Mouse (Mus musculus): ENCODE results near the gene Lmnb2.

Gene Lmnb2

DNA sequence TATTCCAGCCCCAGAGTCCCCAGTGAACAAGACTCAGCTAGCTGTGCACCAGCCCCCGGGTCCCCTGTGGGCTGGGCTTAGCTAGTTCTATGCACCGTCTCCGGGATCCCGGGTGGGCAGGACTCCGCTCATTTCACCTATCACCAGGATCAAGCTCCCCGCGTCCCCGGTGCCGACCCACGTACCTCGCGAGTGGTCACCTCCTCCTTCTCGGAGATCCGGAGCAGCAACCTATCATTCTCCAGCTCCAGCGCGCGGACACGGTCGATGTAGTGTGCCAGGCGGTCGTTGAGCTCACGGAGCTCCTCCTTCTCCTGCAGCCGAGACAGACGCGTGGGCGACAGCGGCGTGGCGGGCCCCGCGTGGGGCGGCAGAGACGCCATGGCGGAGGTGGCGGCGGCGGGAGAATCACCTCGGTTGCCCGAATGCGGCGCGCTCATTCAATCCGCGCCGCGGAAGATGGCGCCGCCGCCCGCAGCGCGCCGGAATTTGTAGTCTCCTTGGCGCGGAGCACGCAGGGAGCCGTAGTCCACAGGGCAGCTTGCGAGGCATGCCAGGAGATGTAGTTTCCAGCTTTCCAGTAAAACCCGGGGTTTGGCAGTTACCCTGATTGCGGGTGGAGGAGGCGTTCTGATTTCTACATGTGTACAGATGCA, at the start of gene Lmnb2:
Gene Lmnb2, minus strand, starts transcription at position 467 of the 656 bp plus-strand sequence.
- DNase-seq: peak; percentile 67

DNA sequence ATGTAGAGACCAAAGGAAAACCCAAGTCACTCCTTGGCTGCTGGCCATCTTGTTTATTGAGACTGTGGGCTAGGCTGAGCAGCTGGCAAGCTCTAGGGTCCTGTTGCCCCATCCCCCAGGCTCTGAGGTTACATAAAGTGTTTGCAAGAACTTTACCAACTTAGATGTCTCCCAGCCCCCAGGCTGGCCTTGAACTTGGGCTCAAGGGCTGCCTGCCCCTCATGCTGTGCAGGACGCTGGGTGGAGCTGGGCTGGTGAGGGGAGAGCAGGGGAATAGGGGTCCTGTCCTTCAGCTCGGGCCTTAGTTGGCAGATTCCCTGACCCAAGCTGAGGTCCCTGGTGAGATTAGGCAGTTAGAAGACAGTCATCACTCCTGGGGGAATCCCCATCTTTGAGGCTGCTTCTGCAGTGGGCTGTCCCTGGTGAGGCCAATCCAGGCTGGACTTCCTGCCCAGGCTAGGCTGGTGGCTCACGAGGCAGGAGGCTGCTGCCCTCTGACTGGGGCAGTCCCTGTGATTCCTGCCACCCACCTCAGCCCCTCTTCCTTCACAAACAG, 49.1 kb upstream of the Lmnb2 start:
- DNase-seq: no peak

DNA sequence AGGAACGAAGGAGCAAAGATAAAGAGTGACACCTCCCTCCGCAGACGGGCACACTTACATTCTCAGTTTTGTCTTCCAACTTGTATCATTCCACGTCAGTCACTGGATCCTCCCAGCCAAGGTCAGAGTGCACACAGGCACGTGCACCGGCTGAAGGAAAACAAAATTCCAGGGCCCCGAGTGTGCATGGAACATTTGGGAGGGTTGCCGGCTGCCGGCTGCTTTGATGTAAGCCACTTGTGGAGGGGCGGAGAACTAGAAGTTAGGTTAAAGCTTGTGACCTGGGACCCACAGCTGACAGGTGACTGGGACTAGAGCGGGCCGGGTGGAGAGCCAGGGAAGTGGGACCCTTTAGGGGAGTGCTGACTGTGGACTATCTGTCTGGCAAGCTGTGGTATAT, 48.3 kb upstream of the Lmnb2 start:
- no peak for DNase-seq

GRCm38 (mm10) chr10:80963031-80963975, 45.3 kb upstream of the Lmnb2 start:
- DNase-seq: no peak

DNA sequence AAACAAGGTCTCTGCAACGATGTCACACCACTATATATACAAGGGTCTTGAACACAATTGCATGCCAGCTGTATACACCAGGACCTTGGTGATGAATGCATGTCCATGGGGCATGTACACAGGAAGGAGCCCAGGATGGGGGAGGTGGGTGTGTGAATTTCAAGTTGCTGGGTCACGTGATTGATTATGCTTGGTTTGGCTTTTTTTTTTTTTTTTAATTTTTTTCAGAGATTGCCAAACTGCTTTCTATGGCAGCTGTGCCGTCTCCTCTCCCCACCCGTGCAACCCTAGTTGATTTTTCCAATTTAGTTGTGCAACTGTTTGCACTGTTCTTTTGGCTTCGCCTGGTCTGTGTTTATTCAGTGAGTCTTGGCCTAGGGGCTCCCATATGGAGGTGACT, 44.5 kb upstream of the Lmnb2 start:
- no peak for DNase-seq

- DNase-seq: no peak
These were observed 44.0 kb upstream of the Lmnb2 start for GRCm38 (mm10) chr10:80962051-80962472.

DNA sequence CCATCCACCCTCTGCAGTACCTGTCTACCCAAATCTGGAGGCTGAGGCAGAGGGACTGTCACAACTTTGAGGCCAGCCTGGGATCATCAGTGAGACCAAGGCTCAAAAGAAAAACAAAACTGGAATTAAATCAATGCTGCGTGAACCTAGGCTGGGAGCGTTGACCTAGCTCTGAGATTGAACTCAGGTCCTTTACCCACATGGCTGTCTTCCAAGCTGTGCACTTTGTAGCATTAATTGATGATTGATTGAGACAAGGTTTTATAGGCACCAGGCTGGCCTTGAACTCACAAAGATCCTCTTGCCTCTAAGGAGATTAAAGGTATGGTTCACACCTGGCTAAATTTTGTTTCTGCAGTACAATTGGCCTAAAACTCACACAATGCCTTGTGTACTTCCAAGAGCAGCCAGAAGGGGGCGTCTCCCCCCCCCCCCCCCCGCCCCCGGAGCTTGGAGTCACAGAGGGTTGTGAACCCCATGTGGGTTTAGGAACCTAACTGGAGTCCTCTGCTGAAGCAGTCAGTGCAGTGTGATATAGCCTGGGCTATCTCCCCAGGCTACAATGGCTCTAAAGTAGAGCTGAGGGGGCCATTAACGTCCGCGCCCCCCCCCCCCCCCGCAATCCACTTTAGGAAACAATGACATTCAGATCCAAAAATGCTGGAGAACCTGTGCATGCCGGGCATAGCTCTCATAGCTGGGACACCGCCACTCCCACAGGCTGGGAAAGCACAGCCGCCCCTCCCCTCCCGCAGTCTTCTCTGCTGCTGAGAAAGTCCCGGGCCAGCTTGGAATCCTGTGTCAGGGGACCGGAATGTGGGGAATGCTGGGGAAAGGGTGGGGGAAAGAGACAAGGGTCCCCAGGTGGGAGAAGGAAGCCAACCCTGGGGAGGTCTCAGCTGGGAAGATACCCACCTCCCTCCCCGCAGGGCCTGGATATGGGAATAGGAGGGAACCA, 42.8 kb upstream of the Lmnb2 start:
- no peak for DNase-seq

GRCm38 (mm10) chr10:80958979-80959637, 41.1 kb upstream of the Lmnb2 start:
- no peak for DNase-seq

GRCm38 (mm10) chr10:80957791-80958190, 39.7 kb upstream of the Lmnb2 start:
- no peak for DNase-seq

GRCm38 (mm10) chr10:80956901-80957300, 38.9 kb upstream of the Lmnb2 start:
- DNase-seq: no peak

- no peak for DNase-seq
These were observed 38.3 kb upstream of the Lmnb2 start for GRCm38 (mm10) chr10:80956385-80956784.

DNA sequence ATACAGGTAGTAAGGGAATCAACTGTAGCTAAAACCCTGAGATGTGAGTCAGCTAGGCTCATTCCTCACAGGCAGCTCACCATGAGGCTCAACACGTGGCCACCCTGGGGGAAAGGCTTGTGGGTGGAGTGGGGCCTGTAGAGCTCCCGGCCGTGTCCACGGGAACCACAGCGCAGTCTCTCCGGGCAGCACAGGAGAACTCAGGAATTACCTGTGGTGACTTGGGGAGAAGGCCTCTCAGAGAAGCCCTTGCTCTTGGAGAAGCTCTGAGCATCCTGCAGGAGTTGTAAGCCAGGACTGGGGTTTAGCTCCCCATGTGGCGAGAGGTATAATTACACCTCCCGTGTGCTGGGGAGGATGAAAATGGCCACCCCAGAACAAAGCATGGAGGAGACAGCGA, 37.5 kb upstream of the Lmnb2 start:
- DNase-seq: peak; percentile 65

DNA sequence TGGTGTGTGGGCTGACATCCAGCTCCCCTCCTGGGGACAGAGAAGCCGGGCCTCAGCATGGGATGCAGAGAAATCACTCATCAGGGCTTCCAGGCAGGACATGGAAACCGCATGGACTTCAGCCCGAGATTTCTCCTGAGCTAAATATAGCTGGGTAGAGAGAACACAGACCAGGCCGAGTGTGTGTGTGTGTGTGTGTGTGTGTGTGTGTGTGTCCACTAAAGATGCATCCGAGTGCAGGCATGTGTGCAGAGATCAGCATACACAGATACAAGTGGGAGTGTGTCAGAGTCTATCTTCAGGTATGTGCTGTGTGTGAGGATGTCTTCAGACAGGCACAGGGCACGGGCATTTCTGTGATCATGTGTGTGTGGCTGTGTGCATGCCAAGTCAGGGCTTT, 36.8 kb upstream of the Lmnb2 start:
- DNase-seq: no peak

- no peak for DNase-seq
These were observed 36.4 kb upstream of the Lmnb2 start for GRCm38 (mm10) chr10:80954415-80954814.

DNA sequence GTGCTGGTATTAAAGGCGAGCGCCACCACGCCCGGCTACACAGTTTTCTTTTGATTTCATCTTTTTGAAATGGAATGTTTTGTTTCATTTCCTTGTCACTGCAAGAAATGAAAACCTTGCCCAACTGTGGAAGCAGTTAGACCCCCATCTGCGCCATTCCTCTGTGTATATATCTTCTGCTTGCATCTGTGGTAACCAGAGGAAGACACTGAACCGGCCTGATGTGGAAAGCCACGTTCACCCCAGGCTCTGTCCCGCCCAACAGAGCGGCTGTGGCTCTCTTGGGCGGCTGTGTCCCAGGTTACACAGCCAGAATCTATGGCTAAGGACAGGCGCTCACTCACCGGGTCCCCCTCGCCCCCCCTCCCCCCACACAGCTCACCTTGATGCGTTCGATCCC, 34.4 kb upstream of the Lmnb2 start:
- DNase-seq: no peak

GRCm38 (mm10) chr10:80951761-80952390, 33.8 kb upstream of the Lmnb2 start:
- DNase-seq: no peak

- no peak for DNase-seq
These were observed 32.3 kb upstream of the Lmnb2 start for GRCm38 (mm10) chr10:80950314-80950713.

DNA sequence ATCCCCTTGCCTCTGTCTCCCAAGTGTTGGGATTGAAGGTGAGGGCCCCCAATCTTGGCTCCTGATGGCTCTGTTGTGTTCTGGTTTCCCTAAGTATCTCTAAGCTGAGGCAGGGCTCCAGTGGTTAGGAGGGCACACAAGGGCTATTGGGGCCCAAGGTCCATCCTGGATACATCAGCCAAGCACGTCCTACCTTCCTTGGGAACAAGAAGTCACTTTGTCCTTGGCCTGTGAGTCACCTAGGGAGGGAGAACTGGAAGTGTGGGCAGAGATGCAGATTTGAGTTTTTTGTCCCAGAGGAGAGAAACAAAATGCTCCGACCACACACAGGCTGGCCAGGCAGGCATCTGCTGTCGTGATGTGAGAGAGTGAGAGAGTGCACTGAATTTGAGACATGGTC, 31.0 kb upstream of the Lmnb2 start:
- DNase-seq: no peak

DNA sequence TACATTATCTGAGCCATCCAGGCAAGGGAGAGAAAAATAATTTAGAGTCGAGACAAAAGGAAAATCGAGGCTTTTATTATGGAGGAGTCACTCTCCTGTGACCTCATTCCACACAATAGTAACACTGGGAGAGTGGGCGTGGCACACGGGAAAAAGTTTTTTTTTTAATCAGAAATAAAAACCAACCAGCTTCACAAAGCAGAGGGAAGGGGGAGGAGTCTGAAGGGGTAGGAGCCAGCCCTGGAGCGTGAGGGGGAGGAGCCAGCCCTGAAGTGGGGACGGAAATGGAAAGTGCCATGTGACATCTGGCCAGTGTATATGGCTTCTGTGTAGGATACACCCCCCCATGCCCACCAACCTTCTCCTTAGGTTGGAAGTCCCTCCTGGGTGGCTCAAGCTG, 30.5 kb upstream of the Lmnb2 start:
- no peak for DNase-seq

DNA sequence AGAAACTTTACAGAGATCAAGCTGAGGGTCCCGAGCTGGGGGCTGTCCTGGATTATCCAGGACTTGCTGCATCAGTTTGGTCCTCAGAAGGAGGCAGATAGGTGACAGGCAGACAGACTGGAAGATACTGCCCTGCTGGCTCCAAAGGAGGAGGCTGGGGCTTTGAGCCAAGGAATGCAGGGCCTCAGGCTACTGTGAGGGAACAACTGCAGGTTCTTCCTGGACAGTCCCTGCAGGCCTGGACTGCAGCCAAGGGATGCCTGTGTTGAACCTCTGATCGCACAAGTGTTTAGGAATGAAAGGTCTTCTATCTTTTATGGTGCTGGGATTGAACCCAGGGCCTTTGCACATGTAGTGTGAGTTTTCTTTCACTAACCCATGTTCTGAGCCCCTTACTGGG, 29.8 kb upstream of the Lmnb2 start:
- DNase-seq: no peak

DNA sequence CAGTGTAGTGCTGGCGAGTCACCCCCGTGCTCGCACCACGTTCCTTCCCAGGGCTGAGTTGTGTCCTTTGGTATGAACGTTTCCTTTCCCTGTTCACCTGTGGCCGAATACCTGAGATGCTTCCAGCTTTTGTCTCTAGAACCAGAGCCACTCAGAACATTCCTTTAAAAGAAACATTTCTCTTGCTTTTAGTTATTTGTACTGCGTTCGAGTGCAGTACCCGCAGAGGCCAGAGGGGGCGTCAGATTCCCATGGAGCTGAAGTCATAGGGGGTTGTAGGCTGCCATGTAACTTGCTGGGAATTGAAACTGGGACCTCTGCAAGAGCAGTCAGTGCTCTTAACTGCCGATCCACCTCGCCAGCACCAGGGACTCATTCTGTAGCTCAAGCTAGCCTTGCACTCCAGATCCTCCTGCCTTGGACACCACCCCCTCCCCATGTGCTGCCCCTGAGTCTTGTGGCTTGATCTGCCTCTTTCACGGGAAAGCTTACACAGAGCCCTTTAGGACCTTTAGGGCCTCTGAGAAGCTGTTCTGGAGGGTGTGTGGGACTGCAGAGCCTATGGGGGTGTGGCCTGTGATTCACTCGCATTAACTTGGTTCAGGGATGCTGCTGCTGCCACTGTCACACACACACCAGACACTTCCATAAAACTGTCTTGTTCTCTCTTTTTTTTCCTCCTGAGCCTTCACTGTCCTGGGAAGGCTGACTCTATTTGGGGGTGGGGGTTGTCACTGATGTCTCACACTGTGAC, 28.8 kb upstream of the Lmnb2 start:
- DNase-seq: no peak
